Mouse (Mus musculus): ENCODE measurements around the gene Snta1. TPM values are rescaled to one million over a fixed set of nuclear protein-coding genes. Genes with fewer than 3 reads are reported as not detected.

Snta1 gene
- polyA plus RNA-seq (2017; shearing (Covaris generic)) = not detected

- ATAC-seq = peak; percentile 72
Measured at GRCm38 (mm10) chr2:154407643-154408445, at the start of gene Snta1. Gene Snta1, minus strand, starts transcription at chr2:154408099.

- no peak for ATAC-seq
Measured at GRCm38 (mm10) chr2:154456621-154457020, 48.7 kb upstream of the Snta1 start.

GRCm38 (mm10) chr2:154455776-154456175, 47.9 kb upstream of the Snta1 start:
- ATAC-seq = peak; percentile 43

GRCm38 (mm10) chr2:154454605-154455004, 46.7 kb upstream of the Snta1 start:
- ATAC-seq = no peak

GRCm38 (mm10) chr2:154454099-154454498, 46.2 kb upstream of the Snta1 start:
- ATAC-seq = no peak

- ATAC-seq = no peak
Measured at GRCm38 (mm10) chr2:154452951-154453350, 45.1 kb upstream of the Snta1 start.

- ATAC-seq = no peak
Measured at GRCm38 (mm10) chr2:154448633-154449032, 40.7 kb upstream of the Snta1 start.

- ATAC-seq = no peak
Measured at GRCm38 (mm10) chr2:154447821-154448220, 39.9 kb upstream of the Snta1 start.

- ATAC-seq = no peak
Measured at GRCm38 (mm10) chr2:154440453-154440852, 32.6 kb upstream of the Snta1 start.

GRCm38 (mm10) chr2:154437191-154437527, 29.3 kb upstream of the Snta1 start:
- no peak for ATAC-seq

GRCm38 (mm10) chr2:154436458-154437190, 28.7 kb upstream of the Snta1 start, which contains the start of gene Cbfa2t2:
Gene Cbfa2t2, plus strand, starts transcription at chr2:154436481.
- ATAC-seq = peak; percentile 41

- peak; percentile 99 for ATAC-seq
Measured at GRCm38 (mm10) chr2:154436076-154436457, 28.2 kb upstream of the Snta1 start.

GRCm38 (mm10) chr2:154434690-154435089, 26.8 kb upstream of the Snta1 start:
- ATAC-seq = no peak

GRCm38 (mm10) chr2:154433391-154433790, 25.5 kb upstream of the Snta1 start:
- no peak for ATAC-seq

GRCm38 (mm10) chr2:154432696-154433095, 24.8 kb upstream of the Snta1 start:
- ATAC-seq = no peak

GRCm38 (mm10) chr2:154430566-154430965, 22.7 kb upstream of the Snta1 start:
- ATAC-seq = no peak

GRCm38 (mm10) chr2:154427853-154428360, 20.0 kb upstream of the Snta1 start:
- no peak for ATAC-seq

GRCm38 (mm10) chr2:154426905-154427852, 19.3 kb upstream of the Snta1 start:
- ATAC-seq = no peak

- no peak for ATAC-seq
Measured at GRCm38 (mm10) chr2:154426188-154426904, 18.4 kb upstream of the Snta1 start.

GRCm38 (mm10) chr2:154425522-154425921, 17.6 kb upstream of the Snta1 start:
- ATAC-seq = no peak

- ATAC-seq = no peak
Measured at GRCm38 (mm10) chr2:154423548-154423947, 15.6 kb upstream of the Snta1 start.

- ATAC-seq = no peak
Measured at GRCm38 (mm10) chr2:154422181-154422580, 14.3 kb upstream of the Snta1 start.
